Mouse (Mus musculus) myocyte (in vitro differentiated cells): ENCODE data around the gene Pole3. TPM values are rescaled to one million over a fixed set of nuclear protein-coding genes. Genes with fewer than 3 reads are reported as not detected.

ENCODE experiments used
- H3K27me3 ChIP-seq: one replicate; pipeline ENCODE4 v1.6.1; 2011; ENCODE audit not compliant: control insufficient read depth, insufficient read depth, insufficient read length
- H3K36me3 ChIP-seq: one replicate; pipeline ENCODE4 v1.6.1; 2011; ENCODE audit not compliant: control insufficient read depth, insufficient read depth
- H3K4me2 ChIP-seq: one replicate; pipeline ENCODE4 v1.6.1; 2011; ENCODE audit warnings: low read depth, control low read depth
- H3K4me3 ChIP-seq: one replicate; pipeline ENCODE4 v1.5.1; 2011; ENCODE audit warnings: mild to moderate bottlenecking, control low read depth, moderate library complexity
- H3K79me2 ChIP-seq: one replicate; pipeline ENCODE4 v1.6.1; 2011; ENCODE audit not compliant: control insufficient read depth, insufficient read depth
- H3ac ChIP-seq: one replicate; pipeline ENCODE4 v1.6.1; 2011; ENCODE audit not compliant: control insufficient read depth, insufficient read length
- CEBPB ChIP-seq: IDR thresholded peaks from 2 replicates; pipeline ENCODE4 v1.6.1; 2011; ENCODE audit warnings: mild to moderate bottlenecking, moderate library complexity; ENCODE audit not compliant: poor library complexity, insufficient read depth, severe bottlenecking
- E2F4 ChIP-seq: IDR thresholded peaks from one replicate; pipeline ENCODE4 v1.6.1; 2011; ENCODE audit warnings: mild to moderate bottlenecking, control low read depth, moderate library complexity; ENCODE audit not compliant: insufficient read depth
- MAX ChIP-seq: IDR thresholded peaks from one replicate; pipeline ENCODE4 v1.6.1; 2011; ENCODE audit warnings: low read depth, mild to moderate bottlenecking, control low read depth
- MYOD1 ChIP-seq, 3 experiments: IDR thresholded peaks; one replicate each; pipeline ENCODE4 v1.6.1; 2011; ENCODE audit warnings: control low read depth in 2 of 3, low read depth in 2 of 3, mild to moderate bottlenecking in 2 of 3, moderate library complexity in 1 of 3; ENCODE audit not compliant: insufficient read length in 2 of 3, control insufficient read depth in 1 of 3
- MYOG ChIP-seq, 3 experiments: IDR thresholded peaks; one replicate each; pipeline ENCODE4 v1.6.1; 2011; ENCODE audit warnings: control low read depth in 2 of 3, low read depth in 2 of 3, mild to moderate bottlenecking in 2 of 3; ENCODE audit not compliant: insufficient read length in 2 of 3, control insufficient read depth in 1 of 3, insufficient read depth in 1 of 3
- POLR2A ChIP-seq: IDR thresholded peaks from one replicate; pipeline ENCODE4 v1.6.1; 2011; ENCODE audit warnings: low read depth, mild to moderate bottlenecking, control low read depth, moderate library complexity; ENCODE audit not compliant: insufficient read length
- POLR2AphosphoS2 ChIP-seq: IDR thresholded peaks from one replicate; pipeline ENCODE4 v1.6.1; 2011; ENCODE audit warnings: low read depth, control low read depth; ENCODE audit not compliant: insufficient read length
- REST ChIP-seq: IDR thresholded peaks from one replicate; pipeline ENCODE4 v1.6.1; 2011; ENCODE audit warnings: mild to moderate bottlenecking, control low read depth, moderate library complexity; ENCODE audit not compliant: insufficient read depth, insufficient read length
- SRF ChIP-seq: IDR thresholded peaks from one replicate; pipeline ENCODE4 v1.6.1; 2011; ENCODE audit warnings: low read depth; ENCODE audit not compliant: control insufficient read depth, insufficient read length
- TCF12 ChIP-seq: IDR thresholded peaks from one replicate; pipeline ENCODE4 v1.6.1; 2011; ENCODE audit warnings: mild to moderate bottlenecking, control low read depth; ENCODE audit not compliant: poor library complexity, insufficient read depth, severe bottlenecking
- TCF3 ChIP-seq: IDR thresholded peaks from one replicate; pipeline ENCODE4 v1.6.1; 2011; ENCODE audit warnings: low read depth, control low read depth; ENCODE audit not compliant: insufficient read length
- USF1 ChIP-seq: IDR thresholded peaks from one replicate; pipeline ENCODE4 v1.6.1; 2011; ENCODE audit warnings: low read depth, mild to moderate bottlenecking, control low read depth, moderate library complexity
- polyA plus RNA-seq: library from polyadenylated mRNA; unstranded; fragments of >200 nt; fragmentation: generic; extraction: Trizol; gene quantifications from one replicate; pipeline ENCODE4 v1.2.1, GENCODE M21; 2012; ENCODE audit warnings: missing spikeins

Pole3 gene
- polyA plus RNA-seq, 1 experiment: 37.3 TPM

DNA sequence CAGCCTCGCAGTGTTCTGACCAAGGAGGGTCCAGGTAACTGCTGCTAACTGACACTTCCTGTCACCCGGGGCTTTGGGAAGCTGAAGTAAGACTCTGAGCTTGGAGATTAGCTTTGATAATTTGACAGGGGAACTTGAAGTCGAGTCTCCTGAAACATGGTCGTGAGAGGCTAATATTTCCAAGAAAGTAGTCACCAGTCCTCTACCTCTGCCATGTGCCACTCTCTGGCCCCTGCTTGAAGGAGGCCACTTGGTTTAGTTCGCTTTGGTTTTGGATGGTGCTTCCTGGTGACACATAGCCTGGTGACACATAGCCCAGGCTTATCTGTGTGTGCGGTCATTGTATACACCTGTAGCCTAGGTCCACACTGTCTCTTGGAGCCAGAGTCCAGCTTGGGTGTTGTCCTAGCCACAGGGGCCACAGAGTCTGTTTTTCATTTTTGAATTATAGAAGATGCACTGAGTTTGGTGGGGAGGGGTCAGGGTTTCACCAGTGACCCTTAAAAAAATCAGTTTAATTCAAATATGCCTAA lies 35.0 kb upstream of the Pole3 start, which contains the start of gene Rgs3:
Gene Rgs3 (plus strand): TSS at position 51 of the 533 bp plus-strand sequence.
- no peak within 1 kb of the TSS for H3K4me2 ChIP-seq

DNA sequence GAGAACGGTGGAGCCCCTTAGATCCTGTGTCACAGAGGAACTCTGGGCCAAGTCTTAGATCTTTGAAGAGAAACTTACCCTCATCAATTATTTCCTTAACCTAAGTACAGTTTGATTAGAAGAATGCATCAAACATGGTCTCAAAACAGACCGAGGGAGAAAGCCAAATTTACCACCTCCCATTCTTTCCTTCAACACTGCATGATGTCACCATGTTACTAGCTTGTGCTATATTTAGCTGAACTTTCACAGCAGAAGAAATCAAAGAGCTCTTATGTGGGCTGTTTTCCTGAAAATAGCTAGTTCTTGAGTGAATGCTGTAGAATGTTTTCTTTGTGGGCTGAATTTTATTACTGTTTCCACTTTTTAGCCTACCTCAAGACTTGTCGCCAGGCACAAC lies 32.6 kb upstream of the Pole3 start:
- TF ChIP-seq REST: no peak
- TF ChIP-seq MYOD1 (IDR thresholded peaks at IDR 0.05; ENCODE audit: control insufficient read depth in 1 of 3, insufficient read length in 2 of 3, low read depth in 2 of 3): no peak
- no peak for TF ChIP-seq TCF12
- TF ChIP-seq POLR2A: no peak
- TF ChIP-seq TCF3: no peak
- no peak for TF ChIP-seq E2F4
- no peak for TF ChIP-seq MYOG (IDR thresholded peaks at IDR 0.05; ENCODE audit: control insufficient read depth in 1 of 3, insufficient read depth in 1 of 3, insufficient read length in 2 of 3, low read depth in 2 of 3)
- TF ChIP-seq POLR2AphosphoS2: no peak
- TF ChIP-seq USF1: no peak
- TF ChIP-seq SRF: no peak
- no peak for TF ChIP-seq MAX
- TF ChIP-seq CEBPB: no peak
- Histone ChIP-seq H3K27me3 (no peaks in the 10 kb centered on the region), H3K79me2 (no peaks in the 10 kb centered on the region), H3K4me3 (no peak overlapping the region), H3K4me2 (no peak overlapping the region), H3K36me3 (no peaks in the 10 kb centered on the region), H3ac (no peak overlapping the region)

More for the DNA sequence above, 35.0 kb upstream of the Pole3 start, which contains the start of gene Rgs3:
- Histone ChIP-seq H3K4me3 (no peak within 1 kb of the TSS), H3K79me2 (no peaks in the 10 kb centered on the region), H3ac (no peak within 1 kb of the TSS), H3K27me3 (peaks cover 15% of the 10 kb centered on the region), H3K36me3 (no peaks in the 10 kb centered on the region)
- TF ChIP-seq SRF (no peak), REST (no peak), MYOG (IDR thresholded peaks at IDR 0.05; ENCODE audit: control insufficient read depth in 1 of 3, insufficient read depth in 1 of 3, insufficient read length in 2 of 3, low read depth in 2 of 3) (no peak), POLR2AphosphoS2 (no peak), CEBPB (no peak), TCF12 (no peak), POLR2A (no peak), TCF3 (no peak), MAX (no peak), MYOD1 (IDR thresholded peaks at IDR 0.05; ENCODE audit: control insufficient read depth in 1 of 3, insufficient read length in 2 of 3, low read depth in 2 of 3) (no peak), E2F4 (no peak), USF1 (no peak)

DNA sequence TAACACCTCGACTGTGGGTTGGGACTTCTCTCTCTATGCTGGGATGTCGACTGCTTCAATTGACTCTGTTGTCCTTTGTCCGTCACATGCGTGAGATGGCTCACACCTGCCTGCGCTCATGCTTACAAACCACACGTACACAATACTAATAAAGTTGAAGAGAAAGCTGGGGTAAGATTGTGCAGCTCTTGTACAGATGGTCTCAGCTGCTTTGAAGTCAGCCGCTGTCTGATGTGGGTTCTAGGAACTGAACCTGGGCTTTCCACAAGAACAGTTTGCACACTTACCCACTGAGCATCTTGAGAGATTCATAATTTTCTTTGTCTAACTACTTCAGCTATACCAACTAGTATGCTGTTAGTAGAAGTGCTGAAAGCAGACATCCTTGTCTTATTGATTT lies 27.1 kb upstream of the Pole3 start:
- Histone ChIP-seq H3K79me2 (no peaks in the 10 kb centered on the region), H3K4me2 (no peak overlapping the region), H3K36me3 (no peaks in the 10 kb centered on the region), H3K4me3 (no peak overlapping the region), H3ac (no peak overlapping the region), H3K27me3 (no peaks in the 10 kb centered on the region)
- TF ChIP-seq CEBPB: no peak
- TF ChIP-seq POLR2A: no peak
- no peak for TF ChIP-seq POLR2AphosphoS2
- TF ChIP-seq E2F4: no peak

DNA sequence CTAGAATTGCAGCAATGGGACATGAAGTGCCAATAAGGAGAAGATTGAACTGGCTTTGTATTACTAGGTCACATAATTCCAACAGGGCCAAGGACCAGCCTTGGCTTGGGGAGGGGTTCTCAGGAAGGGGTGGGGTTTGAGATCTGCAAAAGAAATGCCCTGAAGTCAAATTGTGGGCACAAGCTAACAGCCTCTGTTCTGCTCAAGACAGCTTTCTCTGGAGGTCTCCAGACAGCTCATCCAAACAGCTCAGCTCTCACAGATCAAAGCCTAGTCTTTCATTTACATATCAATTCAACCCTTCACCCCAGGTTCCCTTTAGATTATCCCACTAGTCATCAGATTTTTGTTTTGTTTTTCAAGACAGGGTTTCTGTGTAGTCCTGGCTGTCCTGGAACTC lies 19.9 kb upstream of the Pole3 start:
- Histone ChIP-seq H3K79me2 (no peaks in the 10 kb centered on the region), H3K36me3 (no peaks in the 10 kb centered on the region), H3K27me3 (peaks cover 6% of the 10 kb centered on the region), H3K4me3 (no peak overlapping the region), H3K4me2 (no peak overlapping the region), H3ac (no peak overlapping the region)
- no peak for TF ChIP-seq SRF
- no peak for TF ChIP-seq TCF3
- no peak for TF ChIP-seq USF1
- TF ChIP-seq E2F4: no peak
- no peak for TF ChIP-seq MAX
- TF ChIP-seq REST: no peak
- no peak for TF ChIP-seq CEBPB
- no peak for TF ChIP-seq POLR2AphosphoS2
- TF ChIP-seq MYOG (IDR thresholded peaks at IDR 0.05; ENCODE audit: control insufficient read depth in 1 of 3, insufficient read depth in 1 of 3, insufficient read length in 2 of 3, low read depth in 2 of 3): no peak
- no peak for TF ChIP-seq POLR2A
- TF ChIP-seq MYOD1 (IDR thresholded peaks at IDR 0.05; ENCODE audit: control insufficient read depth in 1 of 3, insufficient read length in 2 of 3, low read depth in 2 of 3): no peak
- TF ChIP-seq TCF12: no peak

DNA sequence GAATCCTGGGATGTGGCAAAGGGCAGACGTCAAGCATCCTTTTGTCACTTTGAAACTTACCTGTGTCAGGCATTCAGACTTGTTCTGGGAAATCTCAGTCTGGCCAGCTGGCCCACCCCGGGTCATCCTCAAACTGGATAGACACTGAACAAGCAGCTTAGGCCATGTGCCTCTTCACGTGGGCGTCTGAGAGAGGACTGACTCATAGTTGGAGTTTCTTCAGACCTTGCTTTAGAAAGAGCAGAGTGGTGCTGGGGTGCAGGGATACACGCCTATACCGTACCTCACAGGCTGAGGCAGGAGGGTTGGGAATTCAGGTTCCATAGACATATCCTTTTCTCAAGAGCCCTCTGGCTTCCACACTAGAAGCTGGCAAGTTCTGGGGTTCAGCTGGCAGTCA lies 18.9 kb upstream of the Pole3 start:
- no peak overlapping the region for H3ac ChIP-seq
- TF ChIP-seq E2F4 (no peak), POLR2AphosphoS2 (no peak), MYOG (IDR thresholded peaks at IDR 0.05; ENCODE audit: control insufficient read depth in 1 of 3, insufficient read depth in 1 of 3, insufficient read length in 2 of 3, low read depth in 2 of 3) (no peak), POLR2A (no peak), USF1 (no peak), MAX (no peak)
- no peaks in the 10 kb centered on the region for H3K79me2 ChIP-seq
- peaks cover 6% of the 10 kb centered on the region for H3K27me3 ChIP-seq
- no peak overlapping the region for H3K4me2 ChIP-seq
- no peaks in the 10 kb centered on the region for H3K36me3 ChIP-seq
- no peak overlapping the region for H3K4me3 ChIP-seq
